Mouse (Mus musculus) forebrain, embryonic 11.5 days (tissue): Measurements from ENCODE around the gene Parg. TPM values are rescaled to one million over a fixed set of nuclear protein-coding genes. Genes with fewer than 3 reads are reported as not detected.

ENCODE experiments used
- ATAC-seq: fragments of 200-750 bp; cut with Nextera tagmentation; replicated peaks from 2 replicates; pipeline ENCODE4 v1.8.0; 2017; ENCODE audit warnings: moderate TSS enrichment; ENCODE audit not compliant: low FRiP score
- DNase-seq: peaks from one replicate; pipeline ENCODE4 v3.0.0-alpha.2; 2017; ENCODE audit warnings: low spot score
- H3K27ac ChIP-seq: fragments of 300-500 bp; sonication (generic); 2 replicates; pipeline ENCODE4 v1.5.1; 2014; ENCODE audit warnings: low read depth, low read length
- H3K27me3 ChIP-seq: fragments of 300-500 bp; sonication (generic); 2 replicates; pipeline ENCODE4 v1.6.1; 2014; ENCODE audit warnings: mild to moderate bottlenecking, low read length, mixed read lengths; ENCODE audit not compliant: control insufficient read depth, insufficient read depth
- H3K36me3 ChIP-seq: fragments of 300-500 bp; sonication (generic); 2 replicates; pipeline ENCODE4 v1.6.1; 2014; ENCODE audit warnings: mild to moderate bottlenecking, low read length, moderate library complexity, mixed read lengths; ENCODE audit not compliant: control insufficient read depth, insufficient read depth
- H3K4me1 ChIP-seq: fragments of 300-500 bp; sonication (generic); replicated peaks from 2 replicates; pipeline ENCODE4 v1.6.1; 2014; ENCODE audit warnings: low read length, mixed read lengths; ENCODE audit not compliant: control insufficient read depth, insufficient read depth
- H3K4me2 ChIP-seq: fragments of 300-500 bp; sonication (generic); 2 replicates; pipeline ENCODE4 v1.6.1; 2014; ENCODE audit warnings: low read depth, mild to moderate bottlenecking, low read length, moderate library complexity, mixed read lengths; ENCODE audit not compliant: severe bottlenecking
- H3K4me3 ChIP-seq: fragments of 300-500 bp; sonication (generic); 2 replicates; pipeline ENCODE4 v1.5.1; 2014; ENCODE audit warnings: low read depth, low read length
- H3K9ac ChIP-seq: fragments of 300-500 bp; sonication (generic); 2 replicates; pipeline ENCODE4 v1.6.1; 2014; ENCODE audit warnings: low read length
- H3K9me3 ChIP-seq: fragments of 300-500 bp; sonication (generic); 2 replicates; pipeline ENCODE4 v1.6.1; 2016; ENCODE audit warnings: low read length, mixed read lengths; ENCODE audit not compliant: control insufficient read depth
- WGBS: fragments of 180-500 bp; shearing (Covaris S2); extraction: QIAGEN DNeasy Blood & Tissue Kit; methylation state at CpG from one replicate; pipeline ENCODE4 v1.1.7; 2014; 5-methylcytosine and 5-hydroxymethylcytosine counted together
- polyA plus RNA-seq: library from polyadenylated mRNA; unstranded; fragments of >200 nt; fragmentation: Nextera tagmentation; extraction: Ambion mirVana; gene quantifications from 2 replicates; pipeline ENCODE4 v1.2.1, GENCODE M21; 2014

The Parg gene
- polyA plus RNA-seq, 1 experiment from 2014 or later: 63.6 TPM

DNA sequence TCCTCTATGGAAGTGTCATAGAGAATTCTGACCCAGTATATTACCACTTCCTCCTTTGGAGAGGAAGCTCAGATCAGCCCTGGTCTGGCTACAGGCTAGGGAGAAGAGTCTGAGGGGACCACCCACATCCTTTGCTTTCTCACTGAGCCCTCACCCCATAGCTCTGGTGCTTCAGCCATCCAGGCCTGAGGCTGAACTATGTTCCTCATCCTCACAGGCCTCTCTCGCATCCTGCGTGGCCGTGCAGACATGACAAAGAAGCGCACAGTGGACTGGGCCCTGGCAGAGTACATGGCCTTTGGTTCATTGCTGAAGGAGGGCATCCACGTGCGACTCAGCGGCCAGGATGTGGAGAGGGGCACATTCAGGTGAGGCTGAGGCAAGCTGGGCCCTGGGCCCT, 140.1 kb downstream of the Parg start:
- WGBS: 94% methylated on average over 7 of the region's 7 CpGs

DNA sequence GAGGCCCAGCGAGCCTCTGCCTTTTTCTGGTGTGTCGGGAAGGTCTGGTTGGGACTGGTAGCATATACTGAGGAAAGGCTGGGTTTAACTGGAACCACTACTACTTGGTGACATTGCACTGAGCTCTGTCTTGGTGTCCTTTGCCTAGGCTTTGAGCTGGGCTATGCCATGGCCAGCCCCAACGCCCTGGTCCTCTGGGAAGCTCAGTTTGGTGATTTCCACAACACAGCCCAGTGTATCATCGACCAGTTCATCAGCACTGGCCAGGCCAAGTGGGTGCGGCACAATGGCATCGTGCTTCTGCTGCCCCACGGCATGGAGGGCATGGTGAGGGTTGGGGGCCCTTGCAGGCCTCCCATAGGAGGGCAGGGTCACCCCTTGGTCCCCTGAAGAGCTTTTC, 142.4 kb downstream of the Parg start:
- 93% methylated on average over 7 of the region's 7 CpGs for whole genome bisulfite sequencing
- H3K4me1 ChIP-seq: no peaks in the 10 kb centered on the region
- no peaks in the 10 kb centered on the region for H3K27me3 ChIP-seq
- no peaks in the 10 kb centered on the region; the same call in 1 of the 2 replicates for H3K36me3 ChIP-seq
- no peak overlapping the region for H3K27ac ChIP-seq
- H3K9me3 ChIP-seq: no peaks in the 10 kb centered on the region
- DNase-seq (peak; percentile 36), ATAC-seq (no peak)
- no peak overlapping the region for H3K4me3 ChIP-seq
- H3K9ac ChIP-seq: no peak overlapping the region
- H3K4me2 ChIP-seq: no peak overlapping the region

More for the DNA sequence above, 140.1 kb downstream of the Parg start:
- Histone ChIP-seq H3K36me3 (no peaks in the 10 kb centered on the region; the same call in 1 of the 2 replicates), H3K4me1 (no peaks in the 10 kb centered on the region), H3K9me3 (no peaks in the 10 kb centered on the region), H3K9ac (no peak overlapping the region), H3K4me2 (no peak overlapping the region), H3K4me3 (no peak overlapping the region), H3K27ac (no peak overlapping the region), H3K27me3 (no peaks in the 10 kb centered on the region)
- ATAC-seq (no peak), DNase-seq (peak; percentile 27)

DNA sequence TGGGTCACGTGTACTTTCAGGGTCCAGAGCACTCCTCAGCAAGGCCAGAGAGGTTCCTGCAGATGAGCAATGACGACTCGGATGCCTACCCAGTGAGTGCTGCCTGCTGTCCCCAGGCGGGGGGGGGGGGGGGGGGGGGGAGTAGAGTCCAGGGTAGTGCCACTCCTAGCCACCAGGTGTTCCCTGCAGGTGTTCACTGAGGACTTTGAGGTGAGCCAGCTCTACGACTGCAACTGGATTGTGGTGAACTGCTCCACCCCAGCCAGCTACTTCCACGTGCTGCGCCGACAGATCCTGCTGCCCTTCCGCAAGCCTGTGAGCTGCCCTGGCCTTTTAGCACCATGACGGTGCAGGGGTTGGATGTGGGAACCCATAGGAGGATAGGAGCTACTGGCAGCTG, 142.9 kb downstream of the Parg start:
- H3K4me2 ChIP-seq: no peak overlapping the region
- no peak overlapping the region for H3K27ac ChIP-seq
- H3K36me3 ChIP-seq: no peaks in the 10 kb centered on the region; the same call in 1 of the 2 replicates
- DNase-seq: no peak
- no peaks in the 10 kb centered on the region for H3K9me3 ChIP-seq
- no peaks in the 10 kb centered on the region for H3K4me1 ChIP-seq
- no peaks in the 10 kb centered on the region for H3K27me3 ChIP-seq
- no peak overlapping the region for H3K9ac ChIP-seq
- WGBS: 83% methylated on average over 9 of the region's 10 CpGs
- ATAC-seq: no peak
- H3K4me3 ChIP-seq: no peak overlapping the region

Other genes starting within 250 kb of the Parg start
- 0.05 TPM in 2 replicates for gene Galnt15, start 173.0 kb upstream of the Parg start, polyA plus RNA-seq
- gene Oxnad1, start 116.6 kb upstream of the Parg start, polyA plus RNA-seq: 20.2 and 20.7 TPM in 2 replicates
- 97.7 and 99.9 TPM in 2 replicates for gene Dph3, start 116.2 kb upstream of the Parg start, polyA plus RNA-seq
- not detected in 2 replicates for gene Msmb, start 59.9 kb upstream of the Parg start, polyA plus RNA-seq
- gene Ncoa4, start 42.1 kb upstream of the Parg start, polyA plus RNA-seq: 102 and 105 TPM in 2 replicates
- 274 TPM in 2 replicates for gene Timm23, start 51 bp upstream of the Parg start, polyA plus RNA-seq
- 18.3 and 18.8 TPM in 2 replicates for gene Ogdhl, start 120.1 kb downstream of the Parg start, polyA plus RNA-seq
- not detected in 2 replicates for gene 1700024G13Rik, start 186.4 kb downstream of the Parg start, polyA plus RNA-seq